Mouse (Mus musculus) layer of hippocampus, adult 2 months (tissue): ENCODE measurements around the gene Gm4307. TPM values are rescaled to one million over a fixed set of nuclear protein-coding genes. Genes with fewer than 3 reads are reported as not detected.
A peak's percentile ranks its signal among the peaks of the same experiment; 100 is the strongest.
"Not testable (repeated sequence)": the region's sequence is repeated elsewhere in the genome, so short reads cannot be mapped to it uniquely, and the experiment has no call there.

Experiments used
- DNase-seq, 2 experiments: peaks; one replicate each; pipeline ENCODE4 v3.0.0; 2022; ENCODE audit warnings: low spot score in 2 of 2
- H3K27ac ChIP-seq: fragments of 200-600 bp; 2 replicates; pipeline ENCODE4 v1.8.1; 2022
- H3K4me3 ChIP-seq: fragments of 200-600 bp; 2 replicates; pipeline ENCODE4 v1.8.1; 2022; ENCODE audit warnings: mild to moderate bottlenecking
- long read RNA-seq, 2 experiments: library from polyadenylated mRNA; stranded (forward); transcript quantifications; one replicate each; pipeline ENCODE4 v2.0.0; 2021; ENCODE audit warnings: borderline mapping rate in 2 of 2
- total RNA-seq, 2 experiments: library from RNA; stranded (reverse); gene quantifications; 2 replicates each; pipeline ENCODE4 v1.2.3; 2021

Gm4307 gene
- total RNA-seq = not detected
- long read RNA-seq, experiment 1 = 0 reads
- long read RNA-seq, experiment 2 = 0 reads

DNA sequence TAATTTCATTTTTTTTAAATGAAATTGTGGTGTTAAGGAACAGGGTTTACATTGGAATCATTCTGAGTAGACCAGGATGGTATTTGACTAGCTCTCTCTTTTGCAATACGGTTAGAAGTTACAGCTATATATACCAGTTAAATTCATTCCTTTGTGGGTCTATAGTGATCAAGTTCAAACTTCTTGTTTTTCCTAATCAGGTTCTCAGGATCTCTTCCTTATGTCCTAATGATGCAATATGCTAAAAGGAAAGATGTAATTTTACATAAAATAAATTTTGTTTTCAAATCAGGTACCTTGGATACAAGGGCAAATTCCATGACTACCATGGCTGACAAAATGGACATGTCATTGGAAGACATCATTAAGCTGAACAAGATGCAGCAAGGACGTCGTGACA, at the start of gene Gm4307:
Gene Gm4307 (plus strand): TSS at position 301 of the 400 bp plus-strand sequence.
- H3K4me3 ChIP-seq, DNase-seq, H3K27ac ChIP-seq: not testable (repeated sequence)

DNA sequence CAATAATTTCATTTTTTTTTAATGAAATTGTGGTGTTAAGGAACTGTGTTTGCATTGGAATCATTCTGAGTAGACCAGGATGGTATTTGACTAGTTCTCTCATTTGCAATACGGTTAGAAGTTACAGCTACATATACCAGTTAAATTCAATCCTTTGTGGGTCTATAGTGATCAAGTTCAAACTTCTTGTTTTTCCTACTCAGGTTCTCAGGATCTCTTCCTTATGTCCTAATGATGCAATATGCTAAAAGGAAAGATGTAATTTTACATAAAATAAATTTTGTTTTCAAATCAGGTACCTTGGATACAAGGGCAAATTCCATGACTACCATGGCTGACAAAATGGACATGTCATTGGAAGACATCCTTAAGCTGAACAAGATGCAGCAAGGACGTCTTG, 25.8 kb upstream of the Gm4307 start, which contains the start of gene Gm4301:
Gene Gm4301 (plus strand): TSS at position 301 of the 400 bp plus-strand sequence.
- H3K4me3 ChIP-seq, H3K27ac ChIP-seq, DNase-seq: not testable (repeated sequence)

DNA sequence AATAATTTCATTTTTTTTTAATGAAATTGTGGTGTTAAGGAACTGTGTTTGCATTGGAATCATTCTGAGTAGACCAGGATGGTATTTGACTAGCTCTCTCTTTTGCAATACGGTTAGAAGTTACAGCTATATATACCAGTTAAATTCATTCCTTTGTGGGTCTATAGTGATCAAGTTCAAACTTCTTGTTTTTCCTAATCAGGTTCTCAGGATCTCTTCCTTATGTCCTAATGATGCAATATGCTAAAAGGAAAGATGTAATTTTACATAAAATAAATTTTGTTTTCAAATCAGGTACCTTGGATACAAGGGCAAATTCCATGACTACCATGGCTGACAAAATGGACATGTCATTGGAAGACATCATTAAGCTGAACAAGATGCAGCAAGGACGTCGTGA, 20.6 kb upstream of the Gm4307 start, which contains the start of gene Gm4302:
Gene Gm4302 (plus strand): TSS at position 301 of the 400 bp plus-strand sequence.
- H3K27ac ChIP-seq = not testable (repeated sequence)

DNA sequence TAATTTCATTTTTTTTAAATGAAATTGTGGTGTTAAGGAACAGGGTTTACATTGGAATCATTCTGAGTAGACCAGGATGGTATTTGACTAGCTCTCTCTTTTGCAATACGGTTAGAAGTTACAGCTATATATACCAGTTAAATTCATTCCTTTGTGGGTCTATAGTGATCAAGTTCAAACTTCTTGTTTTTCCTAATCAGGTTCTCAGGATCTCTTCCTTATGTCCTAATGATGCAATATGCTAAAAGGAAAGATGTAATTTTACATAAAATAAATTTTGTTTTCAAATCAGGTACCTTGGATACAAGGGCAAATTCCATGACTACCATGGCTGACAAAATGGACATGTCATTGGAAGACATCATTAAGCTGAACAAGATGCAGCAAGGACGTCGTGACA, 15.5 kb upstream of the Gm4307 start, which contains the start of gene Gm4303:
Gene Gm4303 (plus strand): TSS at position 301 of the 400 bp plus-strand sequence.
- not testable (repeated sequence) for H3K4me3 ChIP-seq, H3K27ac ChIP-seq, DNase-seq

More for the DNA sequence above, 20.6 kb upstream of the Gm4307 start, which contains the start of gene Gm4302:
- H3K4me3 ChIP-seq, DNase-seq: not testable (repeated sequence)

DNA sequence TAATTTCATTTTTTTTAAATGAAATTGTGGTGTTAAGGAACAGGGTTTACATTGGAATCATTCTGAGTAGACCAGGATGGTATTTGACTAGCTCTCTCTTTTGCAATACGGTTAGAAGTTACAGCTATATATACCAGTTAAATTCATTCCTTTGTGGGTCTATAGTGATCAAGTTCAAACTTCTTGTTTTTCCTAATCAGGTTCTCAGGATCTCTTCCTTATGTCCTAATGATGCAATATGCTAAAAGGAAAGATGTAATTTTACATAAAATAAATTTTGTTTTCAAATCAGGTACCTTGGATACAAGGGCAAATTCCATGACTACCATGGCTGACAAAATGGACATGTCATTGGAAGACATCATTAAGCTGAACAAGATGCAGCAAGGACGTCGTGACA, 10.3 kb upstream of the Gm4307 start, which contains the start of gene Gm4305:
Gene Gm4305 (plus strand): TSS at position 301 of the 400 bp plus-strand sequence.
- not testable (repeated sequence) for H3K4me3 ChIP-seq, DNase-seq, H3K27ac ChIP-seq

DNA sequence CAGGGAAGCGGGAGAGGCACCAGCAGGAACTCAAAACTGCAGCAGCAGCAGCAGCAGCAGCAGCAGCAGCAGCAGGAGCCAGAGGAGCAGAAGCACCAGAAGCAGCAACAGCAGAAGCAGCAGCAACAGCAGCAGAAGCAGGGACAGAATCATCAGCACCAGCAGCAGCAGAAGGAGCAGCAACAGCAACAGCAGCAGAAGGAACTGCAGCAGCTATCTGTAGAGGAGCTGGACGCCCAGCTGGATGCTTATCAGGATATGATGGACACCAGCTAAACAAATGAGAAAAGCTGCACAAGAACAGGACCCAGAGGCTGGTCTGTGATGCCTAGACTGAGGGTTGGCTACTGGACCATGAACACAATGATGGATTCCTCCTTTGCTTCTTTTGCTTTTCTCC, 4.3 kb upstream of the Gm4307 start:
- H3K27ac ChIP-seq, H3K4me3 ChIP-seq: not testable (repeated sequence)
- peak in 1 of 2 experiments; percentile 1 for DNase-seq

DNA sequence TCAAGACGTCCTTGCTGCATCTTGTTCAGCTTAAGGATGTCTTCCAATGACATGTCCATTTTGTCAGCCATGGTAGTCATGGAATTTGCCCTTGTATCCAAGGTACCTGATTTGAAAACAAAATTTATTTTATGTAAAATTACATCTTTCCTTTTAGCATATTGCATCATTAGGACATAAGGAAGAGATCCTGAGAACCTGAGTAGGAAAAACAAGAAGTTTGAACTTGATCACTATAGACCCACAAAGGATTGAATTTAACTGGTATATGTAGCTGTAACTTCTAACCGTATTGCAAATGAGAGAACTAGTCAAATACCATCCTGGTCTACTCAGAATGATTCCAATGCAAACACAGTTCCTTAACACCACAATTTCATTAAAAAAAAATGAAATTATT, 21.3 kb downstream of the Gm4307 start, which contains the start of gene Gm4312:
Gene Gm4312 (minus strand): TSS at position 101 of the 400 bp plus-strand sequence.
- H3K4me3 ChIP-seq, H3K27ac ChIP-seq, DNase-seq: not testable (repeated sequence)

DNA sequence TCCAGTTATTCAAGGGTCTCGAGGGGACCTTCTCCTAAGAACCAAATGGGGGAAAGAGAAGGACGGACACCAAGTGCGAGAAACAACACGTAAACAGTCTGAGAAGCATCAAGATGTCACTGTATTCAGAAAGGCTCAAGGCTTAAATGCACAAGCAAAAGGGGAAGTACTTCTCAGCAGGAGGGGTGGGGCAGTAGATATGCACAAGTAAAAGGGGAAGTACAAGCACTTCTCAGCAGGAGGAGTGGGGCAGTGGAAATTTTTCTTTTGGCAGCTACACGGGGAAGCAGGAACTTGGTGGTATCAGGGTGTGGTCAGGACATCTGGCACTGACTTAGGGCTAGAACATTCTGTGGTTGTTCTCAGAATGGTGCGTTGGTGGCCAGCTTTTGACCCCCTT, 41.2 kb downstream of the Gm4307 start:
- DNase-seq, H3K4me3 ChIP-seq, H3K27ac ChIP-seq: not testable (repeated sequence)

Other genes with a start within 250 kb of the Gm4307 start
- gene Gm4301, start 25.7 kb upstream of the Gm4307 start, total RNA-seq = not detected
- not detected for gene Gm4302, start 20.5 kb upstream of the Gm4307 start, total RNA-seq
- not detected for gene Gm4303, start 15.4 kb upstream of the Gm4307 start, total RNA-seq
- gene Gm4305, start 10.2 kb upstream of the Gm4307 start, total RNA-seq = not detected
- gene Gm4312, start 21.2 kb downstream of the Gm4307 start, total RNA-seq = not detected
- 10 to 100 TPM in 1 of 2 experiments, 1 to 10 TPM in 1; 9.8 to 12.0 TPM for gene Tmtc3, start 126.0 kb downstream of the Gm4307 start, total RNA-seq
- 10 to 100 TPM; 13.4 to 14.9 TPM for gene Cep290, start 126.2 kb downstream of the Gm4307 start, total RNA-seq
- gene 4930430F08Rik, start 229.1 kb downstream of the Gm4307 start, total RNA-seq = 10 to 100 TPM; 22.7 to 27.2 TPM
- gene 1700017N19Rik, start 229.1 kb downstream of the Gm4307 start, total RNA-seq = not detected